Mouse (Mus musculus): ENCODE results near the gene Mnx1.
"Not testable (repeated sequence)": the region's sequence is repeated elsewhere in the genome, so short reads cannot be mapped to it uniquely, and the experiment has no call there.

Gene Mnx1

GRCm38 (mm10) chr5:29469501-29469900, 8.8 kb downstream of the Mnx1 start:
- no peak for DNase-seq (ENCODE audit: low read depth, low spot score)

- DNase-seq (ENCODE audit: low read depth, low spot score): no peak
Measured at GRCm38 (mm10) chr5:29468351-29469065, 9.8 kb downstream of the Mnx1 start.

- DNase-seq (ENCODE audit: low read depth, low spot score): no peak
Measured at GRCm38 (mm10) chr5:29467489-29468350, 10.6 kb downstream of the Mnx1 start.

DNA sequence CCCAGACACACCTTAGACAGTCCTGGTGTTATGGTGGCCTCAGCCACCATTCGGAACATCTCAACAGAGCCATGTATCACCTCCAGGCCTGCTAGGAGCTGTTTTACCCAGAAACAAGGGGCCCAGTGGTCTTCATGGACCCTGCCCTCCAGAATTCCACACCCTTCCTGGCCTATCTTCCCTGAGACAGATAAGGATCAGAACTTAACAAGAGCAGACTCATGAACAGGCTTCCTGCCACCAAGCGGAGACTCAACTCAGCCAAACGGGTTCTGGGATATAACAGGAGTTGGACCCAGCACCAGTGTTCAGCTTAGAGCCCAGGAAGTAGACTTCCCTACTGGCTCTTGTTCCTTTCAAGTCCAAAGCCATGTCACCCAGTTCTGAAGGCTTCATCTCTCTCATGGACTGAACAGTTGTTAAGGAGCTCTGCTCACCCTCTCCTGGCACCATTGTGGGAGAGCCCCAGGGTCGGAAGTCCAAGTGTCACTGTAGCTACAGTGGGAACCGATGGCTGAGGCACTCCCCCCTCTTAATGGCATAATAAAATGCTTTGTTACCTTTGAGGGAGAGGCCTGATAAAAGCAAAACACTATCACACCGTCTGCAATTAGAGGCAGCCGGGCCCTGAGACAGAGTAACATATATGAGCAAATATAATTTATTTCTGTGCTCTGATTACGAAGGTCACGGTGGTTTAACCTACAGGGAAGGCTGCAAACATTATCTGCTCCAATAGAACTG, 15.2 kb downstream of the Mnx1 start:
- no peak for DNase-seq (ENCODE audit: low read depth, low spot score)

DNA sequence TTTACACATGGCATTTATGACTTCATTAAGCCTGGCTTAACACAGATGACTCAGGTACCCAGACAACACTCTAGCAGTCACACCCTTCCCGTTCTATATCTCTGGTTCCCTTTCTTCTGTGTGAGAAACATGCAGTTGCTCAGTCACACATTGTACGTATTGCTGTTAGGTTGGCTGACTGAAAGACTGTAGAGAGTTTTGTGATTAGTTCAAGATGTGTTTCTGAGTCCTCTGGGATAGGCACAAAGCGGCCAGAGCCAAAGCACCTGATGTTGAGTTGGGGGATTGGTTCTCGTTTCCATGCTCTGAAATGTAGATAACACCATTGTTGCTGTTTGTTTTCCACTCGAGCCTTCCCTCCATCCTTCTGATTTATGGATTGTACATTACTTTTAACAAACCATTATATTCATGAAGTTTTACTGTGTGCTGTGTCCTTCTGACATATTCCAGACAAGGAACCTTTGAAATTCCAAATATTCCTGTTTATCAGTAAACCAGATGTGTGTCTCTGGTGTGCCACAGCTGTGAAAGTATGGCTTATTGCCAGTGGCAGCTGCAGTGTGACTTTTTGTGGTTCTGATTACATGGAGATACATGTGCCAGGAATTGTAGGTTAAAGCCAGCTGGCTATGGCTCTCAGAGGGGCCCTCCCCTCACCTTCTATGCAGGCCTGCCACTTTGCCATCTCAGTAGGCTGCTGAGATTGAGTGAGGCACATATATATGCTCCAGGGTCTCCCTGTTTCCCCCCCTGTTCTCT, 21.2 kb downstream of the Mnx1 start:
- DNase-seq (ENCODE audit: low read depth, low spot score): no peak

GRCm38 (mm10) chr5:29452352-29452751, 25.9 kb downstream of the Mnx1 start:
- no peak for DNase-seq (ENCODE audit: low read depth, low spot score)

- DNase-seq (ENCODE audit: low read depth, low spot score): no peak
Measured at GRCm38 (mm10) chr5:29445275-29445674, 33.0 kb downstream of the Mnx1 start.

DNA sequence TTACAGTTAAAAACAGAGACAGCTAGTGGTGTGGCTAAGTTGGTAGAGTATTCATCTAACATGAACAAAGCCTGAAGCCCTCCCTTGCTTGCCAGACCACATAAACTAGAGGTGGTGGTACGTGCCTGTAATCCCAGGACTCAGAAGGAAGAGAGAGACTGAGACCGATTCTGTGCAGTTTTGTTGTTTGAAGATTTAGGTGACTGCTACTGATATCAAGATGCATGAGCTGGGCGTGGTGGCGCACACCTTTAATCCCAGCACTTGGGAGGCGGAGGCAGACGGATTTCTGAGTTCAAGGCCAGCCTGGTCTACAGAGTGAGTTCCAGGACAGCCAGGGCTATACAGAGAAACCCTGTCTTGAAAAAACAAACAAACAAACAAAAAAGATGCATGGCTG, 41.5 kb downstream of the Mnx1 start:
- DNase-seq (ENCODE audit: low read depth, low spot score): not testable (repeated sequence)

- DNase-seq (ENCODE audit: low read depth, low spot score): no peak
Measured at GRCm38 (mm10) chr5:29435491-29435890, 42.8 kb downstream of the Mnx1 start.

DNA sequence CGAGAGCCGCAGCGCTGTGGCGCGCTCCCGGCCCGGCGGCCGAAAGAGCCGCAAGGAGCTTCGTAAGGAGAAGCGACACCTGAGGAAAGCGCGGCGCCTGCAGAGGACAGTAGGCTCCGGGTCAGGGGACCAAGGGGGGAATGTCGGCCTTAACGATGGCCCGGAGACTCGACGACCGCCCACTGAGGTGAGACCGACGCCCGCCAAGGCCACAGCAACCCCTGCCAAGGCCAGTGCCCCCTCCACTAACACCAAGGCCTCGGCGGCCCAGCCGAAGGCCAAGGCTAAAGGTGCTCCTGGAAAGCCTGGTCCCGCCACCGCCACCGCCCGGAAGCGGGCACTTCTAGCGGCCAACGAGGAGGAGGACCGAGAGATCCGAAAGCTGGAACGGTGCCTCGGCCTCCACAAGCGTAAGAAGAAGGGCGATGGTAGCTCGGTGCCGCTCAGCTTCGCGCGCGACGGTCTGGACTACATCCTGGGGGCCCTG, 43.4 kb downstream of the Mnx1 start:
- no peak for DNase-seq (ENCODE audit: low read depth, low spot score)

DNA sequence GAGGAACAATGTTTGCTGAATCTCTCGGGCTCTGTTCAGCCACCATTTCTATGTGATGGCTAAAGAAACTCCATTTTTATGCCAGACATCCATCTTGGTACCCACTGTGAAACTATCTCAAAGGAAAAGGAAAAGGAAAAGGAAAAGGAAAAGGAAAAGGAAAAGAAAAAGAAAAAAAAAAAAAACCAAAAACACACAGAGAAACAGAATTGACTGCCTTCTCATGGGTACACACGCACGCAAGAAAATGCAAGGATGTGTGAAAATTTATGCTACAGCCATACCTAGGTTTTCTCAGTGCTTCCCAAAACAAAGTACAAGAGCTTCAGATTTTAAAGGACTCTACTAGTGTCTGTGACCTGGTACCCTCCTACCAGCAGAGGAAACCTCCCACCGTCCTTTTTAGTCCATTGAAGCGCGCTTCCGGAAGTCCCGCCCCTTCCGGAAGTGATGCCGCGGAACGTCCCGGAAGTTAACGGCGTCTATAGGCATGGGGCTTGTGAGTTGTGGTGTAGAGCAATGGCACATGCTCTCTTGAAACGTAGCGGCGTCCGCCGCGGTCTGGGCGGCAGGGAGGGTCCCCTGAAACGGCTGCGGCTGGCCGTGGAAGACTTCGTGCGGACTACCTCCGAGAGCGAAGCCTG, 43.9 kb downstream of the Mnx1 start, which contains the start of gene Nom1:
Gene Nom1 (plus strand): TSS at position 437 of the 644 bp plus-strand sequence.
- peak; percentile 84 for DNase-seq (ENCODE audit: low read depth, low spot score)

GRCm38 (mm10) chr5:29423330-29423729, 54.9 kb downstream of the Mnx1 start:
- not testable (repeated sequence) for DNase-seq (ENCODE audit: low read depth, low spot score)
